Mouse (Mus musculus): ENCODE data around the gene Tmem120b. TPM values are rescaled to one million over a fixed set of nuclear protein-coding genes. Genes with fewer than 3 reads are reported as not detected.

Tmem120b gene
- total RNA-seq, 2 experiments from 2014 or later = 14.1 to 15.3 TPM

DNA sequence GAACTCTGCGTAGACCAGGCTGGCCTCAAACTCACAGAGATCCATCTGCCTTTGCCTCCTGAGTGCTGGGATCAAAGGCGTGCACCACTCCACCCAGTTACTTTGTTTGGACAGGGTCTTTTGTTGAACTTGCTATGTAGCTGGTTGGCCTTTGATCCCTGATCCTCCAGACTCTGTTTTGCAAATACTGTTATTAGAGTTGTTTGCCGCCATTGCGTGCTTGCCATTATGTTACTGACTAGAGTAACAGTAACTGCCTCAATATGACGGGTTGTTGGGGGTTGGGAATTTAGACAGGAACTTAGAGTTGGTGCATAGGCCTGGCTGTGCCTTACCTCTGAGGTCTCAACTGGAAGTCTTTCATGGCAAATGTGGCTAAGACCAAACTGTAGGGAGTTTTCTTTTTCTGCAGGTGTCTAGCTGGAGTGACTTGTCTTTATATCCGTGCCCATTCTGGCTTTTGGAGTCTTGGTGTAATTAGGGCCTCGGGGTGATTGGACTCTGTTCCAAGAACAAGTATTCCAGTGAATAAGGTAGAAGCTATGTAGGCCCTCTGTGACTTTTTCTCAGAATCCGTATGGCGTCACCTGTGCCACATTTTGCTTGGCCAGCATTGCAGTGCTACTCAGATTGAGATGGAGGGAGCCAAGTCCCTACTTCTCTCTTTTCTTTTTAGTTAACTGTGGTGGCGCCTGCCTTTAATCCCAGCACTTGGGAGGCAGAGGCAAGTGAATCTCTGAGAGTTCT lies 22.5 kb downstream of the Tmem120b start:
- no peak for DNase-seq

DNA sequence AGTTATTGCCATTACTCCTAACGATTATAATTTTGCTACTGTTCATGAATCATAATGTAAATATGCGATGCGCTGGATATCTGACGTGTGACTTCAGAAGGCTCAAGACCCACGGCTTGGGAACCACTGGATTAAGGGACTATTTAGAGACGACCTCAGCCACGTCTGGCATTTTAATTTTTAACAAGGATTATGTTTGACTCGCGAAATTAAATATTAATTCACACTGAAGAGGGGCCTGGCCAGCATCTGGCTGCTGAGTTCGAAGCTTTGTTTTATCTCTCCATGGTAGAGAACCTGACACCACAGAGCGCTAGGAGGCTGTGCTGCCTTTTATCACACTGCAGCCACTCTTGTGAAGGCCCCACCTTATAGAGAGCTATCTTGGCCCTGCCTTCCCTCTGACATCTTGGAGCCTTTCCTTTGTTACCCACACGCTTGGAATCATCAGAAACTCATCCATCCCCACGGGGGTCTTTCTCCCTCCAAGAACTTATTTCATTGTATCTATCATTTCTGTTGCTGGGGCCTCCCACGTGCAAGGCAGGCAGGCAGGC lies 24.9 kb downstream of the Tmem120b start:
- DNase-seq = no peak

- no peak for DNase-seq
Observed at GRCm38 (mm10) chr5:123094238-123094991, 26.2 kb downstream of the Tmem120b start.

- no peak for DNase-seq
Observed at GRCm38 (mm10) chr5:123096299-123096698, 28.1 kb downstream of the Tmem120b start.

- no peak for DNase-seq
Observed at GRCm38 (mm10) chr5:123098487-123098886, 30.3 kb downstream of the Tmem120b start.

DNA sequence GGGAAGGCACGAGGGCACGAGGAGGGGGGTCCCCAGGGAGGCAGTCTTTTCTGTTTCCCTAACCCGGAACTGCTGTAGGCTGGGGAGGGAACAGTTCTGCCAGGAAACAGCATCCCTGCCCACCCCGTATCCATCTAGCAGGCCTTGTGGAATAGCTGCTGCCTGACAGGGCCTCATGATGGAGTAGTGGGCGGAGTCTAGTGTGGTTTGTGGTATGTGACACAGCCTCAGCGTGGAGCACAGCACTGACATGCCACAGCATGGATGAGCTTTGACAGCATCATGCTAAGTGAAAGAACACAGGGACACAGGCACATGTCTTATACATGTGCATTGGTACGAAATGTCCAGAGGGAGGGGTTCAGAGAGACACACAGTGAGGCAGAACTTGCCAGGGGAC lies 34.2 kb downstream of the Tmem120b start:
- DNase-seq = no peak

DNA sequence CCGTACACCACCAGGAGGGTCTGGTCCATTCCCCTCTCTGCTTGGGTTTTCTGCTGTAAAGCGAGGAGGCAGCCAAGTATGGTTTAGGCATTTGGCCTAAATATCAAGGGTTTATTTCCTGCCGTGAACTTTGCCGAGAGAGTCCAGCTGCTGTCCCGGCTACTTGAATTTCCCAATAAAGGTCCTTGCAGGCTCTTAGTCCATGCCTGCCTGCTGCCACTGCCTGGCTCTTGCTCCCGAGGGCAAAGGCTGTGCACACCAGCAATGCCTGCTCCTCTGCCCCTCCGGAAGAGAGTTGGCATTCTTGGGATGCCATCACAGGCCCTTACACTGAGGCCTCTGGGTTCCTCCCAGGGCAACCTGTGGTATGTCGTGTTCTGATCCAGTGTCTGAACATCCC lies 35.3 kb downstream of the Tmem120b start:
- DNase-seq = no peak

- no peak for DNase-seq
Observed at GRCm38 (mm10) chr5:123104769-123105168, 36.6 kb downstream of the Tmem120b start.

DNA sequence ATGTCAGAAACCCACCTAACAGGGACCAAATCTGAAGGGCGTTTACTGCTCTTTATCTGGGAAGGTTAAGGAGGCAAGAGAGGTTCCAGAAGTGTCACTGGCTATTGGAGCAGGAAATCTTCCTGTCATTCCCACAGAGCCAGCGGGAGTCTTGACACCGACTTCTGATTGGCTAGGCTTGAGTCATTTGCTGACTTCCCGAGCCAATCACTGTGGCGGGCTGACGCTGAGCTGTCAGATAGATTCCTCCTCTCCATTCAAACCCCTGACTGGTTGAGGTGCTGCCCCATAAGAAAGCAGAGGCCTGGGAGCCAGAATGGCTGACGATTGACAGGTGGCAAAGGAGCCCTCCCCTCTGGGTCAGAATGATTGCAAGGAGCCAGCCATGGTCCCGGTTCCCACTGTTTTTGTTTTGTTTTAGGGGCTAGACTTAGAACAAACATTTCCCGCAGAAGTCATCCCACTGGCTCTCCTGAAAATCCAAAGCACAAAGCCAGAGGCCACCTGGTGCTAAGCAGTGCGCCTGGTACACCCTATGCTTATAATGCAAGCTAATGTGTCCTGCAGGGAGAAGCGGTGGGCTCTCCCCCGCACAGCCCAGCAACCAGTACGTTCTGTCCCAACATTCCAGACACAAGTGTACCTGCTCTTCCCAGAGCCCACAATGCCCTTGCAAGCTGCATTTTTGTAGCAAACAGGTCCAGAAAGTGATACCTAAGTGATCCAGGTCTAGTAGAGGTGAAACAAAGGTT lies 41.4 kb downstream of the Tmem120b start:
- DNase-seq = peak; percentile 35

DNA sequence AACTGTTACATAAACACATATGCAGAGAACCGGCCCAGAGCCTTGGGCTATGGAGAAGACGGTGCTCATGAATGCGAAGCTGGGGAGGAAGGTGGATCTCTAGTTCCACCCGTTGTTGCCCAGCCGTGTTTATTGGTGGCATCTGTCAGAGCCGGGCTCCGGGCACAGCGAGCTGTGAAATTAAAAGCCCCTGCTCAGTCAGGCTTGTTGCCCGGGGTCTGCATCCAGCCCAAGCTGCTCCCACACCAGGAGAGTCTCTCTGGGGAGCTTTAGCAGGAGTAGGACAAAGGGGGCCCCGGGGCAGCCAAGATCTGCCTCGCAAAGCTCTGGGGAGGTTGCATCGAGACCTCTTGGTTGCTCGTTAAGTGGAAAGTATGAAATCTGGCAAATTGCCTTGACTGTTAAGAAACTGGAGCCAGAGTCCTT lies 42.1 kb downstream of the Tmem120b start:
- no peak for DNase-seq

DNA sequence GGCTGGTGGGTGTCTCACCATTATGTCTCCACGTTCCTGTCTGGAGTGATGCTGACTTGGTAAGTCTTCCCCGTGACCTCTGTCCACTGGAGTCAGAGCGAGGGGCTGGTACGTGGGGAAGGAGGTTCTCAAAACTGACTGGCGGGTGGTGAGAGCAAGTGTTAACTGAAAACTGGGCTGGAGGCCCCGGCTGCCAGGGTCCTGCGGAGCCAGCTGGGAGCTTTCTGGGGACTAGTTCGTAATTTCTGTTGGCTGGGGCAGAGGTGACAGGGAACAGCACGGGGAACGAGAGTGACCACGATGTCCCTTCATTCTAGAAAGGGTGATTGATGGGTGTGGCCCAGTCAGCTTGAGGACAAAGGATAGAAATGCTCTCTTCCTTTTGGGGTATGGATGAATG lies 45.9 kb downstream of the Tmem120b start:
- DNase-seq = no peak

- no peak for DNase-seq
Observed at GRCm38 (mm10) chr5:123114924-123115323, 46.7 kb downstream of the Tmem120b start.

DNA sequence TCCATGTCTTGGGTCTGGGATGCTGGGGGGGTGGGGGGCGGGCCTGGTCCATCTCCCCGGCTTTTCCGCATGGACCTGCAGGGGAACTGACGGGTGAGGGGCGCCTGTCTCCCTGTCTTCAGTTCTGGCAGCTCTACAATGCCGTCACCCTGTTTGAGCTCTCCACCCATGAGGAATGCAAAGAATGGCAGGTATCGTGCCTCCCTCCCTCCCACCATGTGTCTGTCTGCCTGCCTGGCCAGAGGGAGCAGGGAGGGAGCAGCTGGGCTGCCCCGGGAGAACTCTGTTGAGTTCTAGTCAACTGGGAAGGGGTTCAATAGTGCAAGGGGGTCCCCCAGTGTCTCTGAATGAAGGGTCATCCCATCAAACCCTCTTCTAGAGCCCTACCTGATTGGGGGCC lies 47.9 kb downstream of the Tmem120b start:
- DNase-seq = no peak

GRCm38 (mm10) chr5:123117257-123117656 lies 49.0 kb downstream of the Tmem120b start:
- peak; percentile 68 for DNase-seq

GRCm38 (mm10) chr5:123117773-123118172 lies 49.6 kb downstream of the Tmem120b start:
- DNase-seq = no peak

DNA sequence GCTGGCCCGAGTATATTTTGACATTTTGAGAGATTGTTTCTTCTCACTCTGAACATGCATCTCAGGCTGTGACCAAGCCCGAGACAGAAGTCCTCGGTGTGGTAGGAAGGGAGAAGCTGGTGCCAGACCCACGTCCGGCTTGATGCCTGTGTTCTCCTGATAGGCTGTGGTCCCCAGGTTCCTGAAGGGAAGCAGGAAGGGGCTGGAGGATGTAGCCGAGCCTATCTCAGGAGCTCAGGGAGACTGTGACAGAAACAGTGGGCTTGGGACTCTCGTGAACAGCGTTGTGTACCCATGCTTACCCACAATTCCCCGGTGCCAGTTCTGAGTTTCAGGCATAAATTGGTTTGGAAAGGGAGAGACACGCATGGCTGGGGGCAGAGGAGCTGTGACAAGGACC lies 50.6 kb downstream of the Tmem120b start:
- no peak for DNase-seq

DNA sequence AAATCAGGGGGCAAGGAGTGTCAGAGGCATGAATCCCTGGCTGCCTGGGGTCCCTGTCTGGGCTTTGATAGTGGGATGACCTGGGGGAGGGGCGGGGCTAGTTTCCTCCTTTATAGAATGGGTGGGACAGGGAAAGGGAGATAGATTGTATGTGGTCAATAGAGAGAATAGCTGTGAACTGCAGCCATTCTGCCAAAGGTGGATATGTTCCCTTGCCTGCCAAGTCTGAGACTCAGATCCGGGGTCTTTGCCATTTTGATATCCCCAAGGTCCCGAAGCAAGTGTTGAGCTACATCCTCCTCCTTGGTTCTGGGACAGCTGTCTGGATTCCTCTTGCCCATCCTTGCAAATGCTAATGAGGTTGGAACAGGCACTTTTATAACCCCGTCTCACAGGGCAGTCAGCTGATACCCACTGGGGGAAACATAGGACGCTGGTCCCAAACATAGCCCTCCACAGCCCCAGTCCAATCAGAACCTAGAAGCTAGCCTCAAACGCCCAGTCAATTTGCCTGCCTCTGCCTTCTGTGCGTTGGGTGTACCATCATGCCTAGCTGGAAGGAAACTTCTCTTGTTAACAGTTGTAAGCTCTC lies 52.5 kb downstream of the Tmem120b start:
- DNase-seq = no peak

DNA sequence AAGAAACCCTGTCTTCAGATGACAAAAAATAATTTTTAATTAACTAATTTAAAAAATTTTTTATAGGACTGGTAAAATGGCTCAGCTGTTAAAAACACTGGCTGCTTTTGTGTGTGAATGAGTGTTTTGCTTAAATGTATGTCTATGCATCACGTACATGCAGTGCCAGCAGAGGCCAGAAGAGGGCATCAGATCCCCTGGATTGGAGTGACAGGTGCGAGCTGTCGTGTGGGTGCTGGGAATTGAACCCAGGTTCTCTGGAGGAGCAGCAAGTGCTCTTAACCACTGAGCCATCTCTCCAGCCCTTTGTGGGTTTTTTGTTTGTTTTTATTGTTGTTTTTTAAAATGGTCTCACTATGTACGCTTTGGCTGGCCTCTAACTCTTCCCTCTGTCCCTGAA lies 54.0 kb downstream of the Tmem120b start:
- DNase-seq = no peak

DNA sequence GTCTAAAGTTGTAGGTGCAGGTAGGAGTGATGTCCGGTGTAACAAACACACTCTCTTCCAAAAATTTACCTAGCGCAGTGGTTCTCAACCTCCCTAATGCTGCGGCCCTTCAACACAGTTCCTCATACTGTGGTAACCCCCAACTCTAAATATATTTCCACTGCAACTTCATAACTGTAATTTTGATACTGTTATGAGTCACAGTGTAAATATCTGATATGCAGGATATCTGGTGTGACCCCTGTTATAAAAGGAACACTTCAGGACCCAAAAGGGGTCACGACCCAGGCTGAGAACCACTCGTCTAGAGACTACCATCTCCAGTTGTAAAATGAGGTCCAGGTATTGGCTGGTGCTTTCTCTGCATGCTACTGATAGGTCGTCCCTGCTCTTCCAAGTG lies 56.9 kb downstream of the Tmem120b start:
- DNase-seq = no peak

GRCm38 (mm10) chr5:123125638-123126406 lies 57.6 kb downstream of the Tmem120b start:
- no peak for DNase-seq

- DNase-seq = no peak
Observed at GRCm38 (mm10) chr5:123127031-123127430, 58.8 kb downstream of the Tmem120b start.
